Mouse (Mus musculus) brain, embryonic 18.5 days (tissue): ENCODE results near the gene Rinl.

ENCODE experiments used
- DNase-seq: peaks from one replicate; pipeline ENCODE4 v3.0.0-alpha.2; 2012; ENCODE audit warnings: low read depth, low spot score

Rinl gene

DNA sequence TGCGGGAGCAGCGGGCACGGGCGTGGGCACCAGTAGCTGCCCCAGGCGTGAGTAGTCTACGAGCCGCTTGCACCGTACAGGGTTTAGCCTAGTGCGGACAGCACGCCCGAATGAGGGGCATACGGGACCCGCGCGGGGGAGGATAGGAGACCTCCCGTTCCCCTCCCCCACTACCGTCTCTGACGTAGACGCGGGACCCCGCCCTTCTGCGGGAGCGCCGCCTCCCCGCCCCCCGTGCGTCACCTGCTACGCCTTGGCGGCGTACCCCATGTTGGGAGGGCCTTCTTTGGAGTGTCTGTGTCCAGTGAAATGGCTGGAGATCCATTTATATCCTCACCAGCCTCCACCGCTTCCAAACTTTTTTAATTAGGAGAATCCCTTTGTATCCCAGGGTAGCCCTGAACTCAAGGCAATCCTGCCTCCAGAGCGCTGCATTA is 20.2 kb downstream of the Rinl start:
- DNase-seq = peak; percentile 81

- DNase-seq = no peak
These were observed 20.8 kb downstream of the Rinl start for GRCm38 (mm10) chr7:28809401-28810089.

GRCm38 (mm10) chr7:28810107-28811066 is 21.6 kb downstream of the Rinl start:
- peak; percentile 100 for DNase-seq

GRCm38 (mm10) chr7:28811228-28811627 is 22.5 kb downstream of the Rinl start:
- peak; percentile 88 for DNase-seq

GRCm38 (mm10) chr7:28811640-28812275 is 23.0 kb downstream of the Rinl start:
- no peak for DNase-seq

DNA sequence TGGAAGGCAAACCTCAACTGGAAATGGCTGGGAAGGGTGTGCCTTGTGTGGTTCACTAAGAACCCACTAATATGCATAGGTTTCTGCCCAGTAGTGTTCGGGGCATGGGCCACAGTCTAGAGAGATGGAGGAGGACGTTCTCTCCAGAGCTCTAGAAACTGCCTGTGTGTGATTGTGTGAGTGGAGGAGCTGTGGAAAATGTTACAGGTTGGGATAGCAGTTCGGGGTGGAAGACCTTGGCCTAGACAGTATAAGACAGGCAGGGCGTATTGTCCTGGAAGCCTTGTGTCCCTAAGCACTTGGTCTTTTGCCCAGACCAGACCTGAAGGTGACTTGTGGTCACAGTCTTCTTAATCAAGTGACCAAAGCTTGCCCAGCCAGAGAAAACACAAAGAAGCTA is 23.7 kb downstream of the Rinl start:
- DNase-seq = no peak

DNA sequence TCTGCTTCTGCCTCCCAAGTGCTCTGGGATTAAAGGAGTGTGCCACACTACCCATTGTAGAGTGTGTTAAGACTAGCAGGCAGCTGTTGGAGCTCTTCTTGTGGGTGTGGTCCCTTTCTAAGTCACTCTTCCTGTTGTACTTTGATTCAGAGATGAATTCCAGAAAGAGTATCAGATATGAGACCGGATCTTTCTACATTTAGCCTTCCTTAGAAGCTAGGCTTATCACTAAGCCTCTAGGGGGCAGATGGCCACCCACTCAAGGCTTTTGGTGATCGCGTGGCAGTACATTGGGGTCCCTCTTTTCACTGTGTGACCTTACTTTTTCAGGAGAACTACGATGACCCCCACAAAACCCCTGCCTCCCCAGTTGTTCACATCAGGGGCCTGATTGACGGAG is 24.2 kb downstream of the Rinl start:
- DNase-seq = no peak

DNA sequence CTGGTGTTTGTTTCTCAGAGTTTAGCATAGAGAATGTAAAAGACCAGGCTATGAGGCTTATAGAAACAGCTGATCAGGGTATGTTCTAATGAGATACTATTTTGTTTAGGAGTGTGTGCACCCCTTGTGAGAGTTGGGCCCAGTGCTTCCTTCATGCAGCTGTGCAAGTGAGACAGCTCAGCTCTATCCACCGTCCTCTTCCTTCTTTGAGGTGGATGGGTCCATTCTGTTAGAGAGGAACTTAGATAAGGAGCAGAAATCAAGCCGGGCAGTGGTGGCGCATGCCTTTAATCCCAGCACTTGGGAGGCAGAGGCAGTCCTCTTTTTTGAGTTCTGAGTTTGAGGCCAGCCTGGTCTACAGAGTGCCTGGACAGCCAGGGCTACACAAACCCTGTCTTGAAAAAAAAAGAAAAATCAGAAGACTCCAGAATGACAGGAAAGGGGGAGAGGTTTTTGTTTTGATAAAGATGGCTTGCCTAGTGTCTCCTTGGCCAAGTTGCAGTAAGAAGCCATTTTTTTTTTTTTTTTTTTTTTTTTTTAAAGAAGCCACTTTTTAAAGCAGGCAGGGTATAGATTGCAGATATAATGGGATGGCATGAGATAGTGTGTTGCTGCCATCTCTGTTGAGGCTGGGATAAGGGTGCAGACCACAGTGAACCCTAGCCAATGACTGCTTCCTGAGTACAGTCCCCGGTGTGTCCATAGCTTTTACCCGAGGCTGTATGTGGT is 25.7 kb downstream of the Rinl start:
- DNase-seq = no peak

DNA sequence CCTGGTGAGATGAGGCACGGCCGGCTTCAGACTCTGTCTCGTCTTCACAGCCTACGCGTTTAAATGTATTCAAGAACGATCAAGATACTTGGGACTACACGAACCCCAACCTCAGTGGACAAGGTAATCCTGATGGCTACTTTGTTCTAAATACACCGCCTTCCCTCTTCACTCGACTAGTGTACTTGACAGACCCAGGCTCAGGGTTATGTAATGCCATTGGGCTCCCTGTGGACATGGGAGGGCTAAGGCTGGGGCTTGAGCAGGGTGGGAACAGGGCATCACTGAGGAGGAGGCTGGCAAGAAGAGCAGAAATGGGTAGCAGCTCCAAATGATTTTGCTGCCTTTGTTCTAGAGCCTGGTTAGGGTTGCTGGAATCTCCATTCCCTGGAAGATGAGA is 26.5 kb downstream of the Rinl start:
- DNase-seq = no peak

DNA sequence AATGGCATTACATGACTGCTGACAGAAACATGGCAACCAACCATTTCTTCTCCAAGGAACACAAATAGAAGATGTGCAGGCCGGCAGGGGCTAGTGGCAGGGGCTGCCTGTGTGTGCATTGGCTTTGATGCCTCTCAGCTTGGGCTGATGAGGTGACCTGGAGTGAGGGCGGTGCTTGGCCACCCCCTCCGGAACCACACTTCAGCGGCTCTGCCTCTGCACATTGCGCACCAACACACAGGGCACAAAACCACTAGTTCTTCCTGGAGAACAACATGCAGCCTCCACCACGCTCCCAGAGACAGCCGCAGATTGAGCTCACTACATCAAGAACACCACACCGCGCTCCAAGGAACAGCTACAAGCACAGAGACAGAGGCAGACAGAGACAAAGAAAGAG is 27.4 kb downstream of the Rinl start:
- no peak for DNase-seq

DNA sequence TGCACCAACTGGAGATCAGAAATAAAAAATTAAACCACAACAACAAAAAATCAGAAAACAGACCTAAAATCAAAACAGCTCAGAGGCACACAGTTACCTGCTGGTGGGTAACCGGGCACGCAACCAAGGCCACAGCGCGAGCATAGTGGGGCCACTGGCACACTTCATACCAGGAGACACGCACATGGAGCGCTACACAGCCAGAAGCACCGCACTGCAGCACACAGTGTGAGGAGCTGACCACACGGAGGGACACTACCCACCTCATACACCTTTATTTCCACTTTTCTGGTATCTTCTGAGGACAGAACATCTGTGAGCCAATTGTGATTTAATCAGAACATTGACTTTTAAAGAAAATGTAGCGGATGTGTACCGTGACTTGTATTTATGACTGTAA is 28.2 kb downstream of the Rinl start:
- no peak for DNase-seq

DNA sequence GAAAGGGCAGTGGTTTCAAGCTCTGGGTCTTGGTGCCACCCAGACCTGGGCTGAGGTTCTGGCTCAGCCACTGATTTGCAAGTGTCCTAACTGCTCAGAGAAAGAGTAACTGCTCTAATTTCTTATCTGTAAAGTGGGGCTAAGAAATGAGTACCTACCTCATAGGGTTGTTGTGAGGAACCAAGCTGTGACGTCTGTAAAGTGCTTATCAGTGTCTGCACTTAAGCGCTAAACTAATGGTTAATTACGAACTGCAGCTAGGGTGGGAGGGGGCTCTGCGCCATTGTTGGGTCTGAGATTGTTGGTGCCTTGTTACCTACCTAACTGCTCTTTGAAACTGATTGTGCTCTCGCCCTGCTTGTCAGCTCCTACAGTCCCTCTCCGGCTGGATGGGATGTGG is 28.8 kb downstream of the Rinl start:
- DNase-seq = no peak

- no peak for DNase-seq
These were observed 29.2 kb downstream of the Rinl start for GRCm38 (mm10) chr7:28817957-28818356.

DNA sequence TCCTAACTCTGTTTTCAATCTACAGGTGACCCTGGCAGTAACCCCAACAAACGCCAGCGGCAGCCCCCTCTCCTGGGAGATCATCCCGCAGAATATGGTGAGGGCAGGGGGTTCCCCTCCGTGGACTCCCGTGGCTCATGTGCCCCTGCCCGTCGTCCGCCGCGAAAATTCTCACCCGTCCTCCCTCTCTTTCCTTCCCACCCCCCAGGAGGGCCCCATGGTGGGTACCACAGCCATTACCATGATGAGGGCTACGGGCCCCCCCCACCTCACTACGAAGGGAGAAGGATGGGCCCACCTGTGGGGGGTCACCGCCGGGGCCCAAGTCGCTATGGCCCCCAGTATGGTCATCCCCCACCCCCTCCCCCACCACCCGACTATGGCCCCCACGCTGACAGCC is 29.7 kb downstream of the Rinl start:
- DNase-seq = no peak

DNA sequence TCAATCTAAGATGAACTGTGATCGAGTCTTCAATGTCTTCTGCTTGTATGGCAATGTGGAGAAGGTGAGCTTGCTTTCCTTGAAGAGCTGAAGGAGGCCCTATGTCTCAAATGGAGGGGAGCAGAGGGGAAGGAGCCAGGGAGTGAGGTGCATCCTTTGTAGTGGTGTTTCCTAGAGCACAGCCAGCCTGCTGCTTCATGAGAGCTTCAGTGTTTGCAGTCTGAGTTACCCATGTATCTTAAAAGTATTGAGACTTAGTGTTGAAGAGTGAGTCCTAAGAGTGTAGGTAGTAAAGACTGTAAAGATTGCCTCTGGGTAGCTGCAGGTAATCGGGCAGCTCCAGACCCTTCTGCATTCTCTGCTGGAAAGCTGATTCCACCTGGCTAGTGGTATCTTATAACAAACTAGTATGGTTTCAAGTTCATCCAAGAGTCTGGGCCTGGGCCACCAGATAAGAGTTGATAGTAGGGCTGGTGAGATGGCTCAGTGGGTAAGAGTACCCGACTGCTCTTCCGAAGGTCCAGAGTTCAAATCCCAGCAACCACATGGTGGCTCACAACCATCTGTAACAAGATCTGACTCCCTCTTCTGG is 30.2 kb downstream of the Rinl start:
- DNase-seq = no peak

- no peak for DNase-seq
These were observed 30.8 kb downstream of the Rinl start for GRCm38 (mm10) chr7:28819571-28819970.

- DNase-seq = no peak
These were observed 31.8 kb downstream of the Rinl start for GRCm38 (mm10) chr7:28820358-28821260.

DNA sequence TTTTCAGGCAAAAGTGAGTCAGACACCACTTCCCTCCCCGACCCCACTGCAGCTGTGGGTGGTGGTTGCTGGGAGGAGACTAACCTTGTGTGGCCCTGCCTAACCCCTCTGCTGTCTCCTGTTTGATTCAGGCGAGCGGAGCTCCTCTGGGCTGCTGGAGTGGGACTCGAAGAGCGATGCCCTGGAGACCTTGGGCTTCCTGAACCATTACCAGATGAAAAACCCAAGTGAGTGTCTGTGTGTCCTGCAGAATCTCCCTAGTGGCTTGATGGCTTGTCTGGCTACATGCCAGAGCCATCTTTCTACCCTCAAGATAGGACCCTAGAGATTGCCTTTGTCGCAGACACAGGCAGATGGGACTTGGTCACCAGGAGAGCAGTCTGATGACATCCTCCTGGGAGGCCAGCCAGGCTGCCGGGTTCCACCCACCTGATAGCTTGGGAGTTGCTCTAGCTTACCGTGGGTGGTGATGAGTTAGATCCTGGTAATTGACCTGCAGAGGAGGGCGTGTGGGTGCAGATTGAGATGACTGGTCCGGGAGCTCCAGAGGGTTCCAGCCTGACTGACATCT is 32.6 kb downstream of the Rinl start:
- DNase-seq = no peak

- DNase-seq = no peak
These were observed 33.8 kb downstream of the Rinl start for GRCm38 (mm10) chr7:28822556-28822955.
